Mouse (Mus musculus): ENCODE measurements around the gene Susd2.

GRCm38 (mm10) chr10:75677571-75677970, 33.8 kb upstream of the Susd2 start:
- TF ChIP-seq USF1 (IDR thresholded peaks at IDR 0.05; ENCODE audit: low read depth, low read length) = no peak
- no peak for TF ChIP-seq KAT2A (IDR thresholded peaks at IDR 0.05; ENCODE audit: insufficient replicate concordance, low read length)
- TF ChIP-seq CTCF (conservative IDR thresholded peaks at IDR 0.05 in 1 of 2, IDR thresholded peaks at IDR 0.05 in 1 of 2; ENCODE audit: low read depth in 2 of 2, low read length in 2 of 2) = no peak
- TF ChIP-seq CHD2 (IDR thresholded peaks at IDR 0.05; ENCODE audit: low read length) = no peak
- TF ChIP-seq POLR2A (IDR thresholded peaks at IDR 0.05; ENCODE audit: low read depth, low read length) = no peak

Measured in CH12.LX (cell line).